Mouse (Mus musculus): Measurements from ENCODE around the gene Nrxn2.

The Nrxn2 gene

DNA sequence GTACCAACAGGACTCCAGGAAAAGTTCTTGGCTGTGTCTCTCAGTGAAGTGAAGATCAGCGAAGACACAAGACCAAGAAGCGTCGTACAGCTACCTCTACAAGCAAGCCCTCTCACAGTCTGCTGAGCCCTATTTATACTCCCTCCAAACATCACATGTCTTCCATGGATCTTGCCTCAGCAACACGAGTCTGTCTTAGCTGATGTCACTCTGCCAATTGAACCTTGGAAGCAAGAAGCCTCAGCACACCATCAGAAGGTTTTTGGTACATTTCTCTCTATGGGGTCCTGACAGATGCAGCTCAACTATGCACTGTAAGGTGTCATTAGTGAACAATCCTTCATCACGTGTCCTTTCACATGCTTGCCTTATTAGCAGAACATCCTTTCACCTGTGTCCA lies 152.9 kb downstream of the Nrxn2 start:
- CTCF ChIA-PET = no interaction called here

DNA sequence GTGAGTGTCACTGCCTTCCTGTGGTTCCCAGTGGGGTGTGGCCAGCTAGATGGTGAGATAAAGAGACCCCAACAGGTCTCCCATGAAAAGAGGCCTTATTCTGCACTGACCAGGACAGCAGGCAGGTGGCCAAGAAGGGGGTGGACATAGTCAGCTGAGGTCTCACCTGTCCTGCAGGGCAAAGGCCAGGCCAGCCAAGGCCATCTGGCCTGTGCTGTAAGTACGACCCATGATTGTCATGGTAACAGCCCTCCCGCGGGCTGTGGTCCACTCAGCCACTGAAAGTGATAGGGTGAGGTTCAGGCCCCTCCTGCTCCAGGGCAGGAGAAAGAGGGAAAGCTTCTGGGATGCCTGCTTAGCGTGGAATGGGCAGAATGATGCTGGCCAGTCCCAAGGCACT lies 153.5 kb downstream of the Nrxn2 start:
- CTCF ChIA-PET = no interaction called here

All from spleen, embryonic (tissue).